Mouse (Mus musculus): ENCODE data around the gene Ppp1r1c. TPM values are rescaled to one million over a fixed set of nuclear protein-coding genes. Genes with fewer than 3 reads are reported as not detected.

Gene Ppp1r1c
- polyA plus RNA-seq, 1 experiment from 2014 or later, result not detected

DNA sequence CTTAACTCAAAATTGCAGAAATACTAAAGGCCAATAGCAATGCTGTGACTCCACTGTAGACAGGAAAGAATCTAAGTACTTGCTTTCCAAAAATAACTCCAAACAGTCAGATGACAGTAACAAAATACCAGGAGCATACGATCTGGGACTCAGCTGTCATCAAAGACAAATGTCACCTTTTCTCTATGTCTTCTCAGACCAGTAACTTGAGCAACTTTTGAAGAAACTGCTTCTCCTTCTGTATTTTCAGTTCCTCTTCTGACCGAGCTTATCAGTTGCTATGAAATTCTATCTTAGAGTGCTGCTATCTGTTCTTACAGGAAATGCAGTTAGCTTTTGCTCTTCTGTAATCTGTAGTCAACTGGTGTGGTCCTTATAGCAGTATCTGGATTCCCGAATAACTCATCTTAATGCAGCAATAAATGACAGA, 6.1 kb downstream of the Ppp1r1c start:
- H3K4me3 ChIP-seq (ENCODE audit: control insufficient read depth in 1 of 2, insufficient read depth in 1 of 2, low read depth in 1 of 2, low read length in 2 of 2), result no peak overlapping the region
- no peak overlapping the region for H3K4me2 ChIP-seq (ENCODE audit: low read length)
- no peaks in the 10 kb centered on the region for H3K9me3 ChIP-seq (ENCODE audit: control insufficient read depth, low read length)
- no peak overlapping the region for H3K9ac ChIP-seq (ENCODE audit: low read length)
- H3K4me1 ChIP-seq (ENCODE audit: control insufficient read depth in 2 of 2, insufficient read depth in 2 of 2, low read length in 2 of 2), result peaks cover 0 to 29% of the 10 kb centered on the region in 2 experiments; a peak in 3 of 4 replicates
- H3K27ac ChIP-seq (replicated peaks in 1 of 2; ENCODE audit: control insufficient read depth in 1 of 2, insufficient read depth in 1 of 2, low read depth in 2 of 2, low read length in 2 of 2), result no peak overlapping the region; a peak in 1 of 4 replicates
- WGBS, result 7% methylated on average over 3 of the region's 3 CpGs
- H3K36me3 ChIP-seq (ENCODE audit: control insufficient read depth, insufficient read depth, low read length), result no peaks in the 10 kb centered on the region
- H3K27me3 ChIP-seq (ENCODE audit: control insufficient read depth, insufficient read depth, low read length), result no peaks in the 10 kb centered on the region
- no peak for ATAC-seq (ENCODE audit: insufficient number of reproducible peaks, insufficient read depth, low FRiP score, low read depth)

DNA sequence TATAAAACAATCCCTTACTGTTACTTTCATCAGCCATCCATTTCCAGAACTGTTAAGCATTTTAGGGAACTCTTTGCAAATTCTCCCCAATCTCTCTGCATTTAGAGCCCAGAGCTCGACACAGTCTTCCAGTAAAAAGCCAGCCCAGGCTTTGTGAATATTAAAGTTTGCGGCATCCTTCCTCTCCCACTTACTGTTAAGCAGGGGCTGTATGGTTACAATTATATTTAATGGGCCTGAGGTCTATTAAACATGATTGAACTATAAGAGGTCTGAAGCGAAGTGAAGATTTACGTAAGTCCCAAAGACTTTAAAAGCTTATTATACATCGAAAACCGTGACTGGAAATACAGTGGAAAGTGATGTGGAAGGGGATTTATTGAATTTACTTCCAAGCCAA, 7.2 kb downstream of the Ppp1r1c start:
- no peak for ATAC-seq (ENCODE audit: insufficient number of reproducible peaks, insufficient read depth, low FRiP score, low read depth)
- H3K4me1 ChIP-seq (ENCODE audit: control insufficient read depth in 2 of 2, insufficient read depth in 2 of 2, low read length in 2 of 2), result peaks cover 0 to 29% of the 10 kb centered on the region in 2 experiments; a peak in 3 of 4 replicates
- 92% methylated on average over 6 of the region's 6 CpGs for WGBS
- H3K9me3 ChIP-seq (ENCODE audit: control insufficient read depth, low read length), result no peaks in the 10 kb centered on the region
- H3K9ac ChIP-seq (ENCODE audit: low read length), result no peak overlapping the region
- no peaks in the 10 kb centered on the region for H3K27me3 ChIP-seq (ENCODE audit: control insufficient read depth, insufficient read depth, low read length)
- H3K4me3 ChIP-seq (ENCODE audit: control insufficient read depth in 1 of 2, insufficient read depth in 1 of 2, low read depth in 1 of 2, low read length in 2 of 2), result no peak overlapping the region
- no peak overlapping the region for H3K27ac ChIP-seq (replicated peaks in 1 of 2; ENCODE audit: control insufficient read depth in 1 of 2, insufficient read depth in 1 of 2, low read depth in 2 of 2, low read length in 2 of 2)
- no peaks in the 10 kb centered on the region for H3K36me3 ChIP-seq (ENCODE audit: control insufficient read depth, insufficient read depth, low read length)
- no peak overlapping the region for H3K4me2 ChIP-seq (ENCODE audit: low read length)

- Histone ChIP-seq H3K4me2 (ENCODE audit: low read length) (no peak overlapping the region), H3K27ac (replicated peaks in 1 of 2; ENCODE audit: control insufficient read depth in 1 of 2, insufficient read depth in 1 of 2, low read depth in 2 of 2, low read length in 2 of 2) (no peak overlapping the region), H3K4me1 (ENCODE audit: control insufficient read depth in 2 of 2, insufficient read depth in 2 of 2, low read length in 2 of 2) (peaks cover 0 to 25% of the 10 kb centered on the region in 2 experiments; a peak in 3 of 4 replicates), H3K9me3 (ENCODE audit: control insufficient read depth, low read length) (no peaks in the 10 kb centered on the region), H3K27me3 (ENCODE audit: control insufficient read depth, insufficient read depth, low read length) (no peaks in the 10 kb centered on the region), H3K9ac (ENCODE audit: low read length) (no peak overlapping the region), H3K36me3 (ENCODE audit: control insufficient read depth, insufficient read depth, low read length) (no peaks in the 10 kb centered on the region), H3K4me3 (ENCODE audit: control insufficient read depth in 1 of 2, insufficient read depth in 1 of 2, low read depth in 1 of 2, low read length in 2 of 2) (no peak overlapping the region)
- 66% methylated on average over 2 of the region's 2 CpGs for WGBS
- ATAC-seq (ENCODE audit: insufficient number of reproducible peaks, insufficient read depth, low FRiP score, low read depth), result no peak
These were observed 8.3 kb downstream of the Ppp1r1c start for GRCm38 (mm10) chr2:79715925-79716324.

DNA sequence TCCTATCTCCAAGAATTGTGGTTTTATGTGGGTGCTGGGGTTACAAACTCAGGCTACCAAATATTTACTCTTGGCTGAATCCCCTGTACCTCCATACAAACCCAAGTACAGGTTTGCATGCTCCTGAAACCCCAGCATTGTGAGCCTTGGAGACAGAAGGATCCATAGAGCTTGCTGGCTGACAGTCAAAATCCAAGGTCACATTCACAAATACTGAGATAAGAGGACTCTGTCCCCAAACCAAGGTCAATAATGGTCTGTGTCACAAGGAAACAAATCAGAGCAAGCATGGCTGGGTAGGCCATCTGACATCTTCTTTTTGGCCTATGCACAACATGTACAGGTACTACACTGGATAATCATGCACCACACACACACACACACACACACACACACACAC, 10.3 kb downstream of the Ppp1r1c start:
- Histone ChIP-seq H3K9ac (ENCODE audit: low read length) (no peak overlapping the region), H3K36me3 (ENCODE audit: control insufficient read depth, insufficient read depth, low read length) (no peaks in the 10 kb centered on the region), H3K4me3 (ENCODE audit: control insufficient read depth in 1 of 2, insufficient read depth in 1 of 2, low read depth in 1 of 2, low read length in 2 of 2) (no peak overlapping the region)

DNA sequence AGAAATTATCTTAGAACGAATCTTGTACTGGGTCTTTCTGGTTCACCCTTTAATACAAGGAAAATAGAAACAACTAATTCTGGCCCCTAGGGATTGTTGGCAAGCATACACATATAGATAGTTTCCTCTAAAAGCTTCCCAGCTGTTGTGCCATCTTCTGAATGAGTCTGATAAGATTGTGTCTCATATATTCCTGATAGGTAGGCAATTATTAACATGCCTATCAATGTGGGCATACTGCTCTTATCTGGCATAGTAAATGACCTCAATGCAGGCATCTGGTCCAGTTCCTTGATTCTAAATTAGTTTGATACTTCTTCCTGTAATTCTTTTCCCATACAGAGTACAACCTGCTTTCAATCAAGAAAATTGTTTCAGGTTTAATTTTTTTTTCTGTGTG, 14.8 kb downstream of the Ppp1r1c start:
- no peak overlapping the region for H3K9ac ChIP-seq (ENCODE audit: low read length)
- 0 out of 2 replicates have a peak, but pooled peaks cover 6% of the 10 kb centered on the region for H3K27me3 ChIP-seq (ENCODE audit: control insufficient read depth, insufficient read depth, low read length)
- no peak overlapping the region for H3K4me2 ChIP-seq (ENCODE audit: low read length)
- no peaks in the 10 kb centered on the region for H3K36me3 ChIP-seq (ENCODE audit: control insufficient read depth, insufficient read depth, low read length)
- WGBS, result 77% methylated on average over 1 of the region's 1 CpGs
- H3K9me3 ChIP-seq (ENCODE audit: control insufficient read depth, low read length), result no peaks in the 10 kb centered on the region
- no peak overlapping the region for H3K27ac ChIP-seq (replicated peaks in 1 of 2; ENCODE audit: control insufficient read depth in 1 of 2, insufficient read depth in 1 of 2, low read depth in 2 of 2, low read length in 2 of 2)
- H3K4me1 ChIP-seq (ENCODE audit: control insufficient read depth in 2 of 2, insufficient read depth in 2 of 2, low read length in 2 of 2), result peaks cover 0 to 3% of the 10 kb centered on the region in 2 experiments; a peak in 1 of 4 replicates
- ATAC-seq (ENCODE audit: insufficient number of reproducible peaks, insufficient read depth, low FRiP score, low read depth), result no peak
- H3K4me3 ChIP-seq (ENCODE audit: control insufficient read depth in 1 of 2, insufficient read depth in 1 of 2, low read depth in 1 of 2, low read length in 2 of 2), result no peak overlapping the region

More for the DNA sequence above, 10.3 kb downstream of the Ppp1r1c start:
- H3K27me3 ChIP-seq (ENCODE audit: control insufficient read depth, insufficient read depth, low read length), result no peaks in the 10 kb centered on the region
- H3K27ac ChIP-seq (replicated peaks in 1 of 2; ENCODE audit: control insufficient read depth in 1 of 2, insufficient read depth in 1 of 2, low read depth in 2 of 2, low read length in 2 of 2), result no peak overlapping the region
- H3K4me2 ChIP-seq (ENCODE audit: low read length), result no peak overlapping the region
- ATAC-seq (ENCODE audit: insufficient number of reproducible peaks, insufficient read depth, low FRiP score, low read depth), result no peak
- H3K9me3 ChIP-seq (ENCODE audit: control insufficient read depth, low read length), result no peaks in the 10 kb centered on the region
- peaks cover 0 to 18% of the 10 kb centered on the region in 2 experiments; a peak in 2 of 4 replicates for H3K4me1 ChIP-seq (ENCODE audit: control insufficient read depth in 2 of 2, insufficient read depth in 2 of 2, low read length in 2 of 2)

DNA sequence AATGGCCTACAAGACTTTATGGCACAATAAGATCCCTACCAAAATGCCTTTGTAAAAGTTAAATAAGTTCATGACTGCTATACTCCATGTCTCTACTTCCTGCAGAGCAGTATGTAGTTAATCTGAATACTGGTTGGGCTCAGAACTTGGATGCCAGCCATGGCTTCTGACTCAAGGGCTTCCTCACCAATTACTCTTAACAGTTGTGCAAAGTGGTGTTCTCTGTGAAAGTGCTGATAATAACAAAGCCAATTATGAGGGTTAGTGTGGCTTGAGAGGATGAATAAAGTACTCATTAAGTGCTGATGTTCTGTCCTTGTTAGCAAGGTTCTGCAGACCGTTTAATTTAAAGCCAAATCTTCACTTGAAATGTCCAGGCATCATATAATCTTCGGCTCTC, 31.4 kb downstream of the Ppp1r1c start:
- no peak overlapping the region for H3K27ac ChIP-seq (replicated peaks in 1 of 2; ENCODE audit: control insufficient read depth in 1 of 2, insufficient read depth in 1 of 2, low read depth in 2 of 2, low read length in 2 of 2)
- H3K4me3 ChIP-seq (ENCODE audit: control insufficient read depth in 1 of 2, insufficient read depth in 1 of 2, low read depth in 1 of 2, low read length in 2 of 2), result no peak overlapping the region
- no peaks in the 10 kb centered on the region for H3K36me3 ChIP-seq (ENCODE audit: control insufficient read depth, insufficient read depth, low read length)
- H3K9ac ChIP-seq (ENCODE audit: low read length), result no peak overlapping the region
- no peak for ATAC-seq (ENCODE audit: insufficient number of reproducible peaks, insufficient read depth, low FRiP score, low read depth)
- H3K9me3 ChIP-seq (ENCODE audit: control insufficient read depth, low read length), result peaks cover 28% of the 10 kb centered on the region
- no peak overlapping the region for H3K4me2 ChIP-seq (ENCODE audit: low read length)
- 37% methylated on average over 2 of the region's 2 CpGs for WGBS
- H3K4me1 ChIP-seq (ENCODE audit: control insufficient read depth in 2 of 2, insufficient read depth in 2 of 2, low read length in 2 of 2), result peaks cover 0 to 4% of the 10 kb centered on the region in 2 experiments; a peak in 1 of 4 replicates
- H3K27me3 ChIP-seq (ENCODE audit: control insufficient read depth, insufficient read depth, low read length), result peaks cover 73% of the 10 kb centered on the region

DNA sequence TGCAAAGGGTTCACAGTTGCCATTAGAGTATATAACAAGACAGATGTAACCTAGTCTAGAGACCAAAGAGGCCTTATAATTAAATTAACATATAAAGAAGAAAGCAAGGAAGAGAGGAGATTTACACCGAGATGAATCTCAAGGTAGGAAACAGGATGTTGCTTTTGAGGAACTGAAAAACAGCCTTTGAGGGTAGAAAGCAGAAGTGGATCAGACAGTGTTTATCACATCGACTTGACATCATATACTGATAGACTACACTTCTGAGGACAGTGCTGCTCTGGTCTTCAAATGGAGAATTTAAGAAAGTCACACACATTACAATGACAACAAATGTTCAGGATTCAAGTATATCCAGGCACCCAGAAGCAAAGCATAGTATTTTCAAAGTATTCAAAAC, 34.4 kb downstream of the Ppp1r1c start:
- Histone ChIP-seq H3K27me3 (ENCODE audit: control insufficient read depth, insufficient read depth, low read length) (peaks cover 87% of the 10 kb centered on the region), H3K4me1 (ENCODE audit: control insufficient read depth in 2 of 2, insufficient read depth in 2 of 2, low read length in 2 of 2) (peaks cover 0 to 4% of the 10 kb centered on the region in 2 experiments; a peak in 1 of 4 replicates), H3K27ac (replicated peaks in 1 of 2; ENCODE audit: control insufficient read depth in 1 of 2, insufficient read depth in 1 of 2, low read depth in 2 of 2, low read length in 2 of 2) (no peak overlapping the region), H3K4me3 (ENCODE audit: control insufficient read depth in 1 of 2, insufficient read depth in 1 of 2, low read depth in 1 of 2, low read length in 2 of 2) (no peak overlapping the region), H3K36me3 (ENCODE audit: control insufficient read depth, insufficient read depth, low read length) (no peaks in the 10 kb centered on the region), H3K9ac (ENCODE audit: low read length) (no peak overlapping the region), H3K9me3 (ENCODE audit: control insufficient read depth, low read length) (peaks cover 23% of the 10 kb centered on the region), H3K4me2 (ENCODE audit: low read length) (no peak overlapping the region)
- no peak for ATAC-seq (ENCODE audit: insufficient number of reproducible peaks, insufficient read depth, low FRiP score, low read depth)
- 74% methylated on average over 2 of the region's 2 CpGs for WGBS

DNA sequence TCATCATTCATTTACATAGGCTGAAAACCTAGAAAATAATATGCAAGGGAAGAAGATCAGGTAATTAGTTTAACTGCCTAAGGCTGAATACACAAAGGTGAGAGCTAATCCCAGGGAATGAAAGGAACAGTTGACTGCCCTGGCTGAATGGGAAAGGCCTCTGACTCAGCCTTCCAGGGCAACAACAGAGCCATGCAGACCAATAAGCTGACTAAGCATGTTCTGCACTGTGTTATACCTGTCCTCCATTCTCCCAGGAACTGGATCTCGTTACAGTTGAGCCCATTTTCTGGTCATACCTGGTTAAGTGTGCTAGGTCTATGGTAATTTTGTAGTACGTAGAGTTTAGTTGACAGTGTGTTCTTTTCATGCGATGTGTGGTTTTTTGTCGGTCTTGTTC, 36.6 kb downstream of the Ppp1r1c start:
- Histone ChIP-seq H3K27me3 (ENCODE audit: control insufficient read depth, insufficient read depth, low read length) (peaks cover 86% of the 10 kb centered on the region), H3K36me3 (ENCODE audit: control insufficient read depth, insufficient read depth, low read length) (no peaks in the 10 kb centered on the region), H3K4me3 (ENCODE audit: control insufficient read depth in 1 of 2, insufficient read depth in 1 of 2, low read depth in 1 of 2, low read length in 2 of 2) (no peak overlapping the region), H3K9me3 (ENCODE audit: control insufficient read depth, low read length) (0 out of 2 replicates have a peak, but pooled peaks cover 8% of the 10 kb centered on the region), H3K4me1 (ENCODE audit: control insufficient read depth in 2 of 2, insufficient read depth in 2 of 2, low read length in 2 of 2) (no peaks in the 10 kb centered on the region), H3K27ac (replicated peaks in 1 of 2; ENCODE audit: control insufficient read depth in 1 of 2, insufficient read depth in 1 of 2, low read depth in 2 of 2, low read length in 2 of 2) (no peak overlapping the region), H3K9ac (ENCODE audit: low read length) (no peak overlapping the region), H3K4me2 (ENCODE audit: low read length) (no peak overlapping the region)
- WGBS, result 83% methylated on average over 4 of the region's 4 CpGs
- ATAC-seq (ENCODE audit: insufficient number of reproducible peaks, insufficient read depth, low FRiP score, low read depth), result no peak
